ENCODE assay signal across 30 mouse cellular contexts in the genomic region with DNA sequence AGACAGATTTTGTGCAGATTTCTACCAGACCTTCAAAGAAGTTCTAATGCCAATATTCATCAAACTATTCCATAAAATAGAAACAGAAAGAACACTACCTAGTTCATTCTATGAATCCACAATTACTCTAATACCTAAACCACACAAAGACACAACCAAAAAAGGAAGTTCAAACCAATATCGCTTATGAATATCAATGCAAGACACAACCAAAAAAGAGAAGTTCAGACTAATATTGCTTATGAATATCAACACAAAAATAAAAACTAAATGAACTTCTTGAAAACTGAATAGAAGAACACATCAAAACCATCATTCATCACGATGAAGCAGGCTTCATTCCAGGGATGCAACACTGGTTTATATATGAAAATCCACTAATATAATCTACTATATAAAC.
"Had no signal": no experiment of that assay in that cellular context is flagged by ENCODE, and none has a peak within 500 bp of the region (broad histone marks: within the 10 kb centered on the region; RNA-seq: fewer than 3 reads in every experiment).

No protein-coding gene starts in this region.

- H3K9ac ChIP-seq: heart, embryonic 12.5 days; heart, embryonic 13.5 days; heart, embryonic 15.5 days; hindbrain, embryonic 12.5 days; hindbrain, embryonic 13.5 days; hindbrain, embryonic 14.5 days; hindbrain, embryonic 15.5 days; intestine, embryonic 15.5 days; kidney, embryonic 15.5 days had no signal

- H3K27ac ChIP-seq: heart, embryonic 10.5 days; heart, embryonic 13.5 days; heart, embryonic 15.5 days; hindbrain, embryonic 10.5 days; hindbrain, embryonic 12.5 days; hindbrain, embryonic 13.5 days; hindbrain, embryonic 14.5 days; hindbrain, embryonic 15.5 days; hindbrain, postnatal 0 days; intestine, embryonic 15.5 days; kidney, embryonic 15.5 days; kidney, postnatal 0 days; layer of hippocampus, adult 2 months; left cerebral cortex, adult 2 months had no signal

- DNase-seq: heart, postnatal 10 days; heart, postnatal 14 days; heart, postnatal 36 days; kidney, adult 11 months; kidney, adult 18-20 months; kidney, adult 2 months; kidney, adult 8-10 months; kidney, adult 9 months; kidney, postnatal 10 days; kidney, postnatal 14 days; kidney, postnatal 25 days; kidney, postnatal 36 days; kidney, postnatal 4 days; layer of hippocampus, adult 9-11 months; layer of hippocampus, postnatal 36 days had no signal

- H3K4me3 ChIP-seq: heart, embryonic 10.5 days; heart, embryonic 12.5 days; heart, embryonic 13.5 days; heart, embryonic 15.5 days; hindbrain, embryonic 10.5 days; hindbrain, embryonic 12.5 days; hindbrain, embryonic 13.5 days; hindbrain, embryonic 15.5 days; intestine, embryonic 15.5 days; kidney, embryonic 15.5 days; layer of hippocampus, adult 2 months; left cerebral cortex, adult 2 months had no signal

- H3K4me1 ChIP-seq: heart, embryonic 10.5 days; heart, embryonic 12.5 days; heart, embryonic 15.5 days; hindbrain, embryonic 10.5 days; hindbrain, embryonic 12.5 days; hindbrain, embryonic 13.5 days; hindbrain, embryonic 15.5 days; intestine, embryonic 15.5 days; kidney, embryonic 15.5 days had no signal

- H3K9me3 ChIP-seq: heart, embryonic 10.5 days; heart, embryonic 12.5 days; heart, embryonic 13.5 days; heart, embryonic 15.5 days; hindbrain, embryonic 10.5 days; hindbrain, embryonic 12.5 days; hindbrain, embryonic 13.5 days; hindbrain, embryonic 15.5 days; intestine, embryonic 15.5 days; kidney, embryonic 15.5 days had no signal

- H3K27me3 ChIP-seq: heart, embryonic 12.5 days; heart, embryonic 13.5 days; heart, embryonic 15.5 days; hindbrain, embryonic 12.5 days; hindbrain, embryonic 13.5 days; hindbrain, embryonic 15.5 days; intestine, embryonic 15.5 days; kidney, embryonic 15.5 days had no signal
